Mouse (Mus musculus): ENCODE results near the gene Gm20388. TPM values are rescaled to one million over a fixed set of nuclear protein-coding genes. Genes with fewer than 3 reads are reported as not detected.

The Gm20388 gene
- total RNA-seq, 1 experiment from 2014 or later = 35.7 TPM

DNA sequence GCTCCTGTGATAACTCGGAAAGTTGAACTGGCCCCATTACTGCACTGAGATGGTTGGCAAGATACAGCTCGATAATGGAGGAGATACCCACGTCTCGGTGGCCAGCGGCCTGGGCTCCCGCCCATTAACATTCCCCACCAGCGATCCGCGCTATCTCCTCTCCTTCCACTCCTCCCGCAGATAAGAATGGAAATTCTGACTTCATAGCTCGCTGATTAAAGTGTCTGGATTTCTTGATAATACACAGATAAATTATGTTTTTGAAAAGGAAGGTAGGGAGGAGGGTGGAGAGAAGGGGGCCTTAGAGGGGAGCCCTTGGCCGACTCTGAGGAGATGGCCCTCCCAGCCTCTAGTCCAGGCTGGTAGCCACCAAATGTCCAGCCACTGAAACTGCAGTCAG is 2380.4 kb downstream of the Gm20388 start:
- ATAC-seq (replicated peaks; ENCODE audit: low read depth, poor library complexity, severe bottlenecking) = no peak

DNA sequence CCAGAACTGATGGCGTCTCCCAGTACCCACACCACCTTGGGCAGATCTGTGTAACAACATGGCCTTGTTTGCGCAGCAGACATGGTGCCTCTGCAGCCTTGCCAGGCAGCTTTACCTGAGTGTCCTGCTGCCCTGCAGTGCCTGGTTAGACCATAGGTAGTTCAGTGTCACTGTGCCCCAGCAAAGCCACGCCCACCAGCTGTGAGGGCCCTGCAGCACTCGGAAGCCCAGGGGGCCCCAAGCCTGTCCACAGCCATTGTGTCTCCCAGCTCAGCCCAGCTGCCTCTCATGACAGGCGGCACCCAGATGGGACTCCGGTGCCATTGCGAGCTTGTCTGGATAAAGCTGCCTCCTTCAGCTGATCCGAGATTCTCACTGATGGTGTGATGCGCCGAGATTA is 2380.9 kb downstream of the Gm20388 start:
- no peak for ATAC-seq (replicated peaks; ENCODE audit: low read depth, poor library complexity, severe bottlenecking)

DNA sequence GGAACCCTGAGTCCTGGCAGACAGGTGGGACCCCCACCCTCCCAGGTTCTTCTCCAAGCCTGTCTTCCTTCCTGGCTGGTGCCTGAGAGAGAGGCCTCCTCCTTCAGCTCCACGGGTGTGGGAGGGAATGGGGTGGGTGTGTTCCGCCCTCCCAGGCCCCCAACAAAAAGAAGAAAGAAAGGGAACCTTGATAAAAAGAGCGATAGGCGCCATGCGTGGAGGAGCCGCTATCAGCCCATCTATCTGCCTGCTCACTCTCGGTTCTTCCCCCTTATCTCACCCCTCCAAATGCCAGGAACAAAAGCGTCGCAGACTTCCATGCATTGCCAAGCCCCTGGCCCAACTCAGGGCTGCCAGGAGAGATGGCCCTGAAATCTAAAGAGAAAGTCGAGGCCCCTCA is 2382.8 kb downstream of the Gm20388 start:
- ATAC-seq (replicated peaks; ENCODE audit: low read depth, poor library complexity, severe bottlenecking) = no peak

DNA sequence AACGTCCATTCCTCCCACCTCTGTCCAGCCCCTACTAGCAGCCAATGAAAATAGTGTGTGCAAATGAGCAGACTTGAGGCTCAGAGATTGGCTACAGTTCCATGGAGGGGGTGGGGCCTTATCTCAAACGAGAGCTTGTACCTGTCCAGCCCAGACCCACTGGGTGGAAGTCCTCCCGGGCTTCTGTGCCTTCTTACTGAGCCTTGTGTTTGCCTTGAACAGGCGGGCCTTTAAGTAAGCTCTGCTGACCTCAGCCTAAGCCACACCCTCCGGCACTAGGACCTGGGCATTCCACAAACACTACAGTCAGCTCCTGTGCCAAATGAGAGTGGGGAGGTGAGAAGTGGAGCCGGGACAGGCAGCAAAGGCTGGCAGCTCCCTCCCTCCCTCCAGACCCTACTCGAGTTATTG is 2383.6 kb downstream of the Gm20388 start:
- ATAC-seq (replicated peaks; ENCODE audit: low read depth, poor library complexity, severe bottlenecking) = peak; percentile 48

DNA sequence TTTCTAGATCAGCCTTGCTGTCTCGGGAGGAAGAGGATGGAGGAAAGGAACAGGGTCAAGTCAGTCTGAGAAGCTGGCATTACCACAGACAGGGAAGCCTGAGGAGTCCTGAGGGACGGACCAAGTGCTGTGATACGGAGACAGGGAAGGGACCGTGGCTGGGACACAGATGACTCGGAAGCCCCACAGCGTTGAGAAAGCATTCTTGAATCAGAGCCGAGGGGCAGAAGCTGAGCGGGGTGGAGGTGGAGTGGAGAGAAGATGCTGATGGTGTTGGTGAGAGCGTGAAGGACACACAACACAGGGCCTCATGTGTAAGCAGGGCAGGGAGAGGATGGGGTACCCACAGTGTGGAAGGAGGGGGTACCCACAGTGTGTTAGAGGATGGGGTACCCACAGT is 2384.7 kb downstream of the Gm20388 start:
- no peak for ATAC-seq (replicated peaks; ENCODE audit: low read depth, poor library complexity, severe bottlenecking)

DNA sequence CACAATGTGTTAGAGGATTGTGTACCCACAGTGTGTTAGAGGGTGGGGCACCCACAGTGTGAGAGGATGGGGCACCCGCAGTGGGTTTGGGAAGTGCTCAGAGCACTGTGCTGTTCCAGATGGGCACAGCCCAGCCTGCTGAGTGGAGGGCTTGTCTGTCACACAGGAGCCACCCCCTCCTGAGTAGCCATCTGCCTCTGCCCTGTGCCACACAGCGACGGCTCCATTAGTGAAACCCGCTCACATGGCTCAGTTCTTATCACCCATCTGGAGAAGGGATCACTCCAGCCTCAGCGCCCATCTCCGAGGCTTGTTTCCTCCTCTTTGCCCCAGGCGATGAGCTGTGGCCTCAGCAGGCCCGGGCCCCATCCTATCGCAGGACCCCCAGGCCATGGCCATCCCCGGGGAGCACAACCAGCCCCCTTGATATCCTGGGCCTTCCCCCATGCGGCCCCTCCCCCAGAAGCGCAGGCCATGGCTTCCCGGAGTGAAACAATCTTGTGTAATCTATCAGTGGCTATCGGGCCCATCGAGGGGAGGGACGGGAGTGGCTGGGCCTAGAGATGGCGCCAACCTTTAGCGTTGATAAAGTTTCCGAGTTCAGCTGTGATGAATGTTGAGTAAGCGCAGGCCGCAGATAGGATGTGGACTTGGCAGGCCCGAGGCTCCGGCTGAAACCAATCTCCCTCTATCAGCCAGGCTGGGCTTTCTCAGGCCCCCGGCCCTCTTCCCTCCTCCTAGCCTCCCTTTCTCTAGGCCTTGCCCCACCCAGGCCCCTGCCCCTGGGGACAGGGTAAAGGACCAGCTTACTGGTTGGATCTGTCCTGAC is 2385.7 kb downstream of the Gm20388 start:
- peak; percentile 12 for ATAC-seq (replicated peaks; ENCODE audit: low read depth, poor library complexity, severe bottlenecking)

DNA sequence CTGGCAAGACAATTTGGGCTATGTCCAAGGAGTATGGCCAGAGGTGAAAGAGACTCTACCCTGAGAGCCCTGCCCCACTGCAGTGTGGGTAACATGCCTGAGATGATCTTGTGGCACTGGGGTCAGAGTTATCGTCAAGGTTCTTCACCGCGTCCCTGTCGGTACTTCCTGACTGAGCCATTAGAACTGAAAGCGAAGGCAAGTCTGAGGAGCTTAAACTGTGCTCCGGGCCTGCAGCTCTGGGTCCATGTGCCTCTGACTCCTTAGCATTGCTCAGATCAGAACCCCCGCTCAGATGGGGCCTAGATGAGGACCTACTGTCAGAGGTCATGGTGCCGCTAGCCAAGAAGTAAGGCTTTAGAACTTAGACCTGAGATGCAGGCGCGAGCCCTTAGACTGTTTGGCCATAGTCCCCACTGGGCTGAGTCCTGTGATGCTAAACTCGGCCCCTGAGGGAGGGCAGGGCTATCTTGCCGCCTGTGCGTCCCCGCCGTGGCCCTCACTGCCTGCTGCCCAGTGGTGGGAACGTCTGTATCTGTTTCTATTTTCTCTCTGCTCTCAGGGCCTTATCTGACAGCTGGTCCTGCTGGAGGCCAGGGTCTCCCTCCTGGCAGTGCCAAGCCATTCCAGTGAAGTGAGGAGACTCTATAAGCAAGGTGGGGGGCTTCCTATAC is 2389.1 kb downstream of the Gm20388 start:
- no peak for ATAC-seq (replicated peaks; ENCODE audit: low read depth, poor library complexity, severe bottlenecking)

DNA sequence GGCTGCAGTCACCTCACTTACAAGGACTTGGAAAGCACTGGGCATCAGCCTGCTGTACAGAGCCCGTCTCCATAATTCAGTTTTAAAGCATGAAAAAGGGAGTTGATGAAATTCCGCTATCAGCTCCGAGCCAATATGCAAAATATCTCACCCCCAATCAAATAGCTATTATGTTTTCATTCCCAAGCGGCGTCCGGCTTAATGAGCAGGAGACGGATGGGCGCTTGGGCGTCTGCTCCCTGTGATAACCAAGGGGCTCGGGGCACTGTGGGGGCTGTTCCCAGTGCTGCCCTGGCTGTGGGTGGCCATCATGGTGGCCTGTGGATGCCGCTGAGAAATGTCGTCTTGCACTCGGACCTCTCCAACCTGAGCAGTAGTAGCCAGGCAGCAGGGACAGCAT is 2390.4 kb downstream of the Gm20388 start:
- no peak for ATAC-seq (replicated peaks; ENCODE audit: low read depth, poor library complexity, severe bottlenecking)

DNA sequence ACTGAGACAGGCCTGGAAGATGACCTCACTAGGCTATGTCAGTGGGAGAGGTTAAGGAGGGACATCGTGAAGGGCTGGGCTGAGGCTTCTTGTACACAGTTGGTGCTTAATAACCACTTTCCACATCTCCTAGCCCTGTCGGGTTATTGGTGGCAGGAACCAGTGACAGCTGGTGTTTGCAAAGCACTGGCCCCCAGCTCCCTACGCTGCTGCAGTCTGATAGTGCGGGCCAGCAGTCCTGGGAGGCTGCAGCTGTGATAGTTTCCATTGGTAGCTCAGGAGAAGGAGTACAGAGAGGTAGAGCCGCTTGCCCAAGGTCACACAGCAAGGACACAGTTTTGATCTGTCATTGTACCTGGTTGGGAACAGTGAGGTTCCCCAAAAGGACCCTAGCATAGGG is 2391.2 kb downstream of the Gm20388 start:
- no peak for ATAC-seq (replicated peaks; ENCODE audit: low read depth, poor library complexity, severe bottlenecking)

DNA sequence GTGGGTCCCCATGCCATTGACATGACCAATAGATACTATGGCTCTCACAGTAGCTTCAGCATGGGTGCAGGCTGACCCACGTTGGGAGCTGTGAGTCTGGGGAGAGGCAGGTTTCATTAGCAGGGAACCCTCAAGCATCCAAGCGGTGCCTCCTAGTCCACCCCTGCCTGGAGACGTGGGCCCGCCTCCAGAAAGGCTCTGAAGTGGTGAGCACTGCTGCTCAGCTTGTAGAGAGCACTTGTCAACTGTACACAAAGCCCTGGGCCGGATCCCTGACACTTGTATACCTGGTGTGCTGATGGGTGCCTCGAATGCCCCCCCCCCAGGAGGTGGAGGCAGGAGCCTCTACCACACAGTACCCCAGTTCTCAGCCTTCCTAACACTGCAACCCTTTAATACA is 2392.8 kb downstream of the Gm20388 start:
- ATAC-seq (replicated peaks; ENCODE audit: low read depth, poor library complexity, severe bottlenecking) = no peak

DNA sequence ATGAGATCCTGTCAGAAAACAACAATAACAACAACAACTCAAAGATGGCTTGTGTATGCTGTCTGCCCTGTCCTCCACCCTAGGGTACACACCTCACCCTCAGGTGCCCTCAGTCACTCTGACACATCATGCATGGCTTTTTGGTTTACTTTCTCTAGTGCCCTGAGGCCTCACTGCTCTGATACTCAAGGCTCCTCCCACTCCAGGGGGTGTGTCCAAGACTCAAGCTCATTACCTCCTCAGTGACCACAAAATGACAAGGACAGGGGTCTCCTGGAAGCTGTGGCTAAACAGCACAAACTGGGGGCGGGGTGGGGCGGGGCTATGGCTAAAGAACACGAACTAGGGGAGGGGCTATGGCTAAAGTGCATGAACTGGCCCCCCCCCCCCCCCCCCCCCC is 2393.4 kb downstream of the Gm20388 start:
- ATAC-seq (replicated peaks; ENCODE audit: low read depth, poor library complexity, severe bottlenecking) = peak; percentile 71

DNA sequence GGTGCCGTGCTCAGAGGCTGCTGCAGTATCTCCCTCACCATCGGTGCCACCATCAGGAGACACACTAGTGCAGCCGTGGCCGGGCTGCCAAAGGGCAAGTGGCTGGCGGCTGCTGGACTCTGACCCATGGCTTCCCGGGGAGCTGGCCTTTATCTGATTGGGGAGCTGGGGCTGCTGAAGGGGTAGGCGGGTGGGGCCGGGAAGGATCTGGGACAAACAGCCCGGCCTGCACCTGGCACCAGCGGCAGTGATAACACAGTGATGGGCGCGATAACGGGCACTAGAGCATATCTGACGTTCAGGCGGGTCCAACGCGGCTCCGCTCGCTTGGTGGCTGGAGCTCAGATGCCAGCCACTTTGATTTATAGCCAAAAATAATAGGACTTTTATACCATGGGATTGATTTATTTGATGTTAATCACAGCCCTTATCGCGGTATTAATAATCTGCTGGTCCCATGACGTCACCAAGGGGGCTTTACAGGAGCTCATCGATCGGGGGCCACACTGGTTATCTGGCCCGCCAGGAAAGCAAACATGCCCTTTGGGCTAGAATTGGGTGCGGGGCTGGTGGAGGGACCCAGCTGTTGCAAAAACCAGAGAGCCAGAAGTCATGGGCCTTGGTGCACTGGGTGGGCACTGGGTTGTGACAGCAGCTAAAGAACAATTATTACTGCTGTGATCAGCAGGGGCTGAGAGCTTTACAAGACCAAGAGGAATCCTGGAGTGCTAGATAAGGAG is 2396.2 kb downstream of the Gm20388 start:
- ATAC-seq (replicated peaks; ENCODE audit: low read depth, poor library complexity, severe bottlenecking) = no peak

DNA sequence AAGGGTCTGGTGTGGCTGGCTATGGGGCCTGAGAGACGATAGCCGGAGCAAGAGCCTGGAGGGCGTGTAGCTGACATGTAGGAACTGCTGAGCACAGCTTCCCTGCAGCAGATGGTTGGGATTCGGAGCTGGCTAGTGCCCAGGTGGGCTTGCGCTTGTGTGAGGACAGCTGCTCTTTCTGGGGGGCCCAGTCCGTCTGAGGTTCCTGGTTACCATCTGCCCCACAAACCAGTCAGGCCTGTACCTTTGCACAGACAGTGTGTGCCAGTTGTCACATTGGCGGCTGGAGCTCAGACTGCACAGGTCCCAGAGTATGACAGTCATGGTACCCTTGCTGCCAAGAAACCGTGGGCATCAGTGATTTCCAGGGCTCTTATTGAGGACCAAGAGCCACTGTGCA is 2397.2 kb downstream of the Gm20388 start:
- no peak for ATAC-seq (replicated peaks; ENCODE audit: low read depth, poor library complexity, severe bottlenecking)

DNA sequence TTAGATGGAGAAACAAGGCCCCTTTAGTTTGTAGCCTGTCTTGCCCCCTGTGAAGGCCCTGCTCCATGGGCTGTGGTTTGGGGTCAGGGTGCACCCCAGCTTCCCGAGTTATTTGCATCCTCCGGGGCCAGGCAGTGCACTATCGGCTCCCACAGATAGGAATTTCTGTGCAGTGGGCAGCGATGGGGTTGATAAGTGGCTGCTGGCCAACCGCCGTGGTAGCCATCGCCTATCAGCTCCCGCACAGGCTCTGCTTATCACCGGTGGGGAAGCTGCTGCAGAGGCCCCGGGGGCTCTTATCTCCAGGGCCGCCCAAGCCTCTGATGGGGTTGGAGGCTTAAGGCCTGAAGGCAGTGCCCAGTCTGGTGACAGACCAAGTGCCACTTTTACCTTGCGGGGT is 2398.6 kb downstream of the Gm20388 start:
- ATAC-seq (replicated peaks; ENCODE audit: low read depth, poor library complexity, severe bottlenecking) = peak; percentile 61

DNA sequence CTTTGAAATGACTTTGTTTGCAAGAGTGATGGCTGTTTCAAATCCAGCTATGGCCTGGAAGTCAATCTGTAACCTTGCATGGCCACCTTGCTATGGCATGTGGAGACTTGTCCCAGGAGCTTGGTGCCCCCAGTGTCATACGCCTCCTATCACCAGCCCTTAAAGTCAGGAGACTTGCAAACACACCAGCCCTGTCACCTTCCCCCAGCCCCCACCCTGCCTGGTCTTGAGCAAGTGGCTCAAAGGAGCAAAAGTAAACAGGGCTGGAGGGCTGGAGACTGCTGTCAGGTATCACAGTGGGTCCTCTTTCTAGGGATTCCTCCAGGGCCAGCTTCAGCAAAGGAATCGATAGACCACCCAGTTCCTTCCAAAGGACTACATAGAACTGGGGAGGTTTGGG is 2400.5 kb downstream of the Gm20388 start:
- no peak for ATAC-seq (replicated peaks; ENCODE audit: low read depth, poor library complexity, severe bottlenecking)

DNA sequence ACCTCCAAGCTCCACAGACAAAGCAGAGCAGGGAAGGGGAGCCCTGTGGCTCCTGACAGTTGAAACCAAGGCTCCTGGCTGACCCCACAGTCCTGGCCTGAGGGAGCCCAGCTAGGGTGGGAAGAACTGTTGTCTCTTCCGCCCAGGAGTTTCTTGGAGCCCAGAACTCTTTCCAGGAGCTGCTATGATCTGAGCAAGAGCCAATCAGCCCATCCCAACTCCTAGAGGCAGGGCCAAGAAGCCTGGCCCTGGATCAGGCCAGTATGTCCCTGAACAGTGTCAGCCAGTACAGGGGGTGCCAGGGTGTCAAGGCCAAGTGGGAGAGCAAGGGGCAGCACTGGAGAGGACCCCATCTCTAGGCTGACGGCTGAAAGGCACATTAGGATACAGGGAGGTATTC is 2401.9 kb downstream of the Gm20388 start:
- ATAC-seq (replicated peaks; ENCODE audit: low read depth, poor library complexity, severe bottlenecking) = no peak

DNA sequence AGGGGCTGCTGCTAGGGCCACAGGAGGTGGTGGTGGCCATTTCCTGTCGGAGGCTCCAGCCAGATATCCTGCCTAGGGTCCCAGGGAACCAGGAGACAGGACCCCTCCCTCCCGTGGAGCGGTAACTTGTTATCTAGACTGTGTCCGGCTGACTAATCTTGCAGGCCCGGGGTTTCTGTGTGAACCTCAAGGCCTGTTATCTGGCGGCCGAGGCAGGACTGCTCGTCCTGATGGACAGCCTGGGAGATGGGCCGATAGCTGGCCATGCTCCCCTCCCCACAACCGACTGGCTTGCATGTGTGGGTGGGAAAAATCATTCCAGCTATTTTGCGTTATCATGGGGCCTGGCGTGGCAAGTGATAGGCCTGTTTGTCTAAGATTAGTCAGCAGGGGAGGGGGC is 2402.7 kb downstream of the Gm20388 start:
- ATAC-seq (replicated peaks; ENCODE audit: low read depth, poor library complexity, severe bottlenecking) = no peak

DNA sequence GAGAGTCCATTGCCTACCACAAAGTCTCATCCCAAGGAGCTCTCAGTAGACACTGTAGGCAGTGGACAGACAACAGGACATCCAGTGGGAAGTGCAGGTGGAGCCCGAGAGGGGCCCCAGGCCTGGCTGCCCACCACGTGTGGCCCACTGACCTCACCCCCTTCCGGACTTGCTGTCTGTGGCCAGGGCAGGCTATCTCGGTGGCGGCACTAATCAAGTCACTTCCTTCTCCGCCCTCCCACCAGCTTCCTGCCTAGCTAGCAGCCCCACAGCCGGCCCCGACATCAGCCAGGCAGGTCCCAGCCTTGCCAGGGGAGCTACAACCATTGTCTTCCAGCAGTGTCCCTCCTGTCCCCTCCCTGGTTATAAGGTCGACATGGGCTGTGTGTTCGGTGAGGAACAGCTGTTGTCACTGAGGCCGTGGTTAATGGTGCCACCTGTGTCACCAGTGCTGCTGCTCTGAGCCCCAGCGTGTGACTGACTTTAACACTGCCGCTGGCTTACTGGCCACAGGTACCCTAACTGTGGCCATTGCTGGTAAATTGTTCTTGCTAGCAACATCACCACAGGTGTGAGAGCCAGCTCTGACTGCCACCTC is 2404.4 kb downstream of the Gm20388 start:
- peak; percentile 60 for ATAC-seq (replicated peaks; ENCODE audit: low read depth, poor library complexity, severe bottlenecking)

DNA sequence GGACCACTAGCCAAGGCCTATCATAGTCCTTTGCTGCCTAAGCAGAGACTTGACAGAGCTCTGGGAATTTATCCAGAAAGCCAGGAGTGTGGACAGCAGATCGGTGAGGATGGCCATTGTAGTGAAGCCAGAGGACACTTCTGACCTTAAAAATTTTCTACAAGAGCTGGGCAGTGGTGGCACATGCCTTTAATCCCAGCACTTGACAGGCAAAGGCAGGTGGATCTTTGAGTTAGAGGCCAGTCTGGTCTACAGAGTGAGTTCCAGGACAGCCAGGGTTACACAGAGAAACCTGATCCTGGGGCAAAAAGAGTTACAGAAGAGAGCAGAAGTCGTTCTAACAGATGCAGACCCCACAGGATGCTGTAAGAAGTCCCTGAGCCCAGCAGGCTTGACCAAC is 2405.8 kb downstream of the Gm20388 start:
- no peak for ATAC-seq (replicated peaks; ENCODE audit: low read depth, poor library complexity, severe bottlenecking)

DNA sequence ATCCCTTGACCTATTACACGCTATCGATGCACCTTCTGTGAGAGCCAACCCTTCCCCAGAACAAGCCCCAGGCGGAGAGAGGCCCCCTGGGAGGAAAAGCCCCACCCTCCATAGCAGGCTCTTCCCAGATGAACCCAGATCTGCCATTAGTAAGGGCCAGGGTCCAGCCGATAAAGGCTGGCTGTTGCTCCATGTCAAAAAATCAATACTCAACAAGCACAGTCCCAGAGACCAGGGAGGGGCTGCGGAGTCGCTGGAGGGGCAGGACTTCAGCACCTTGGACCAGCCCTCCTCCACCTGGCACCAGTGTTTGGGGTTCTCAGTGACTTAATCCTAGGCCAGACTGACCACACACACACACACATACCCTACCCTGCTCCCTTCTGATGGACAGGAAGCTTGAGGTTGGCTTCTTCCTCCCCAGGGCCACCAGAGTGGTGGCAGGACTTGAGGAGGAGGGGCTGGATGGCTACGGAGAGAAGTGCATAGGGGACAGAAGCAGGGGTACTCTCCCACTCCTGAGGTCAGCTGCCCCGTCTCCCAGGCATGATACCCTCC is 2407.4 kb downstream of the Gm20388 start:
- peak; percentile 12 for ATAC-seq (replicated peaks; ENCODE audit: low read depth, poor library complexity, severe bottlenecking)

Measured in common myeloid progenitor, adult 5-6 weeks (primary cell).